Mouse (Mus musculus): ENCODE measurements around the gene Eif3j1.

Eif3j1 gene

GRCm38 (mm10) chr2:122102070-122102469, 73.7 kb downstream of the Eif3j1 start:
- DNase-seq (ENCODE audit: low spot score) = no peak

Measured in ovary, postnatal 36 days (tissue).